Mouse (Mus musculus): Measurements from ENCODE around the gene Mtmr4.

The Mtmr4 gene

GRCm38 (mm10) chr11:87591526-87592353 is at the start of gene Mtmr4:
Mtmr4 (plus strand) TSS chr11:87592162.
- DNase-seq (ENCODE audit: low read depth, low spot score), result peak; percentile 95

GRCm38 (mm10) chr11:87542285-87542684 is 49.7 kb upstream of the Mtmr4 start:
- no peak for DNase-seq (ENCODE audit: low read depth, low spot score)

- DNase-seq (ENCODE audit: low read depth, low spot score), result no peak
These were observed 49.1 kb upstream of the Mtmr4 start for GRCm38 (mm10) chr11:87542906-87543305.

GRCm38 (mm10) chr11:87553342-87553741 is 38.6 kb upstream of the Mtmr4 start:
- no peak for DNase-seq (ENCODE audit: low read depth, low spot score)

- DNase-seq (ENCODE audit: low read depth, low spot score), result no peak
These were observed 37.6 kb upstream of the Mtmr4 start for GRCm38 (mm10) chr11:87554386-87554785.

- DNase-seq (ENCODE audit: low read depth, low spot score), result no peak
These were observed 36.8 kb upstream of the Mtmr4 start for GRCm38 (mm10) chr11:87555106-87555703.

GRCm38 (mm10) chr11:87561208-87561607 is 30.8 kb upstream of the Mtmr4 start:
- DNase-seq (ENCODE audit: low read depth, low spot score), result no peak

GRCm38 (mm10) chr11:87566501-87566900 is 25.5 kb upstream of the Mtmr4 start, which contains the start of gene Gm11492:
Gm11492 (plus strand) TSS chr11:87566653.
- no peak for DNase-seq (ENCODE audit: low read depth, low spot score)

- no peak for DNase-seq (ENCODE audit: low read depth, low spot score)
These were observed 23.6 kb upstream of the Mtmr4 start, which contains the start of gene Sept4 for GRCm38 (mm10) chr11:87568255-87568953. Sept4 (plus strand) TSS chr11:87568903.

- DNase-seq (ENCODE audit: low read depth, low spot score), result no peak
These were observed 21.2 kb upstream of the Mtmr4 start for GRCm38 (mm10) chr11:87570743-87571142.

GRCm38 (mm10) chr11:87571361-87571950 is 20.5 kb upstream of the Mtmr4 start:
- DNase-seq (ENCODE audit: low read depth, low spot score), result no peak

GRCm38 (mm10) chr11:87573751-87574150 is 18.2 kb upstream of the Mtmr4 start:
- no peak for DNase-seq (ENCODE audit: low read depth, low spot score)

GRCm38 (mm10) chr11:87574520-87575180 is 17.3 kb upstream of the Mtmr4 start:
- no peak for DNase-seq (ENCODE audit: low read depth, low spot score)

GRCm38 (mm10) chr11:87577601-87578248 is 14.2 kb upstream of the Mtmr4 start:
- no peak for DNase-seq (ENCODE audit: low read depth, low spot score)

- DNase-seq (ENCODE audit: low read depth, low spot score), result peak; percentile 29
These were observed 13.6 kb upstream of the Mtmr4 start for GRCm38 (mm10) chr11:87578249-87578962.

- DNase-seq (ENCODE audit: low read depth, low spot score), result no peak
These were observed 12.9 kb upstream of the Mtmr4 start for GRCm38 (mm10) chr11:87578963-87579601.

- DNase-seq (ENCODE audit: low read depth, low spot score), result no peak
These were observed 12.2 kb upstream of the Mtmr4 start for GRCm38 (mm10) chr11:87579713-87580112.

- no peak for DNase-seq (ENCODE audit: low read depth, low spot score)
These were observed 11.3 kb upstream of the Mtmr4 start for GRCm38 (mm10) chr11:87580543-87581085.

GRCm38 (mm10) chr11:87581161-87581865 is 10.6 kb upstream of the Mtmr4 start:
- DNase-seq (ENCODE audit: low read depth, low spot score), result no peak
